Mouse (Mus musculus) left cerebral cortex, postnatal 36 days (tissue): Measurements from ENCODE around the gene Dguok. TPM values are rescaled to one million over a fixed set of nuclear protein-coding genes. Genes with fewer than 3 reads are reported as not detected.

Source experiments
- DNase-seq, 2 experiments: peaks; one replicate each; pipeline ENCODE4 v3.0.0; 2021 to 2022; ENCODE audit warnings: low spot score in 2 of 2, mixed read lengths in 1 of 2
- intact Hi-C: fragments of 180-260 bp; cut with DNase I; formaldehyde crosslinking; loops from one replicate; pipeline ENCODE4 v1.15.1; 2025
- total RNA-seq, 2 experiments: library from RNA; stranded (reverse); gene quantifications; 2 replicates each; pipeline ENCODE4 v1.2.3; 2021

Gene Dguok
- 10 to 100 TPM; 19.8 to 29.9 TPM for total RNA-seq

- intact Hi-C loops, result loop anchor here (1.0 to 5.0 kb wide), 4 partner anchors 36 to 66 kb away; partner anchors contain the start of genes Stambp and Tet3
- DNase-seq, result peak; percentile 98
Observed at GRCm38 (mm10) chr6:83506258-83507167, at the start of gene Dguok. TSS of gene Dguok (minus strand) at chr6:83506969.

DNA sequence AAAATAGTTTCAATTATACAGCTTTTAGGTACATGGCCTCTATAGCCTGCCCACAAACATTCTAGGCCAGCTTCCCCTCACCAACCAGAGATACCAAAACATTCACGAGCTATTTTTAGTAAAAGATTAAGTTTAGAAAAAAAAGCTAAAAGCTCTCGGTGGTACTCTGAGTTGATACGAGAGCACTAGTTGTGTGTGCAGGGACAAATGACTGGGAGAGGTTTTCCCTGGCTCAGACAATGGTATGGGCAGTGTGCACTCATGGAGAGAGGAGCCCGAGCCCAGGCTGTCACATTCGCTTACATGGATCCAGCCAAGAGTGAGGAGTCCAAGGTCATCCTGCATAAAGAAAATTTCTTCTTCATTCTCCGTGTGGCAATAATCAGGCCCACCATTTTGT is 49.2 kb upstream of the Dguok start:
- DNase-seq, result no peak

DNA sequence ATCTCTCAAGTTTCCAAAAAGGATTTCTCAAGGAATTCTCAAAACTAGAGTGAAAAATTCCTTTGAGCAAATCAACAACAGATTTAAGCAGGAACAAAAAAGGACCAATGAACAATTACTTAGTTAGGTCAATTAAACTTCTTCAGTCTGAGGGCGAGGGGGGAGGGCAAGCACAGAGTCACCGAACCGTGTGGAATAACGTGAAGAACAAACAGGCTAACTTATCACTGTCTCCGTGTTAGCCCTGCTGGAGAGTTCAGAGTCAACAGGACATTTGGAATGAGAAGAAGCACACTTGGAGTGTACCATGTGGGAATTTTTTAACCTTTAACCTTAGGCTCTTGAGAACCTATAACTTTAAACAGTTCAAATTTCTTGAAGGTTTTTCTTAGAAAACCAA is 41.6 kb upstream of the Dguok start:
- DNase-seq, result no peak
- intact Hi-C loops, result no loop called here

More for the DNA sequence above, 49.2 kb upstream of the Dguok start:
- intact Hi-C loops, result no loop called here

GRCm38 (mm10) chr6:83545778-83546177 is 39.0 kb upstream of the Dguok start:
- intact Hi-C loops, result no loop called here

DNA sequence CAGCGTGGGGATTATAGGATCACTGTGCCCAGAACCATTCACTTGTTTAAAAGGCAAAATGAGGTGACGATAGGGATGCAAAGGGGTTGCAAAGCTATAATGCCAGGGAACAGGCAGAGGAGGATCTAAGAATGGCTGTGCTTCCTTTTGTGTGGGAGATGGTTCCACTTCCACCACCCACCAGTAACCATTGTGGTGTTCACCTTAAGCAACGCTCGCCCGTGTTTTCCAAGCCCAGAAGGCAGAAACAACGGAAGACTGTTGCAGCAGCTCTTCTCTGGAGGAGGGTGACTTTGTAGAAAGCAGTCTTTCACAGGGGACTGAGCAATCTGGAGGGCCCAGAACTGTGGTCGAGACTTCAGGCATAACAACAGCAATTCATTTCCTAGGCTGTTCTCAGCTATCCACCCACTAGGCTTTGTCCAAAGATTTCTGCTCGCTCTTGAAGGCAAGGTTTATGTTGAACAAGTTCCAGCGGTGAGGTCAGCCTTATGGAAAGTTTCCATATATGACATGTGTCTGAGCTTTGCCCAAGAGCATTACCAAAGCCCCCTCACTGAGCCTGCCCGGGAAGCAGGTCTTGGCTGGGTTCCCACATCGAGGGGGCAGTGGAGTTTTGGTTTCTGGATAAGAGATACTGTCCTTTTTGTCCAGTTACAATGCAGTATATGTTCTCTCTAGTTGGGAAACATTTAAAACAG is 35.1 kb upstream of the Dguok start:
- intact Hi-C loops, result loop anchor here (1.0 to 5.0 kb wide), 2 partner anchors 35 to 102 kb away; partner anchors contain the start of gene Dguok

More at GRCm38 (mm10) chr6:83545778-83546177, 39.0 kb upstream of the Dguok start:
- no peak for DNase-seq

GRCm38 (mm10) chr6:83540017-83540416 is 33.2 kb upstream of the Dguok start:
- peak; percentile 18 to 32 for DNase-seq
- intact Hi-C loops, result loop anchor here (5.0 kb wide), 1 partner anchor 33 kb away; the partner anchor contains the start of gene Dguok

More for the DNA sequence above, 35.1 kb upstream of the Dguok start:
- DNase-seq, result peak; percentile 41 to 67

DNA sequence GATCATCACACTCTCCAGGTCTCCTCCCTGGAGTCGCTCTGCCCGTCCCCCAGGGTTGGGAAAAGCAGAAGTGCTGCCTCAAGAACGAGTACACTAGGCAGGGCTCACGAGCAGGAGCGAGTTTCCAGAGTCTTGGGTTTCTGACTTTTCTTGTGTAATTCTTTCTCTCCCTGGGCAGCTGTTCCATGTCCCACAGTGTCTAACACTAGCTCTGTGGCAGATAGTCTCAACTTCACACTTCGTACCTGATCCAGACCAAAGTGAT is 30.0 kb upstream of the Dguok start:
- DNase-seq, result no peak
- intact Hi-C loops, result no loop called here

GRCm38 (mm10) chr6:83536028-83536794 is 29.4 kb upstream of the Dguok start, which contains the start of gene Actg2:
TSS of gene Actg2 (minus strand) at chr6:83536265.
- no peak for DNase-seq
- intact Hi-C loops, result no loop called here

GRCm38 (mm10) chr6:83532608-83533007 is 25.8 kb upstream of the Dguok start:
- intact Hi-C loops, result no loop called here
- DNase-seq, result no peak

- no peak for DNase-seq
- intact Hi-C loops, result no loop called here
Observed at GRCm38 (mm10) chr6:83523194-83523593, 16.4 kb upstream of the Dguok start.

DNA sequence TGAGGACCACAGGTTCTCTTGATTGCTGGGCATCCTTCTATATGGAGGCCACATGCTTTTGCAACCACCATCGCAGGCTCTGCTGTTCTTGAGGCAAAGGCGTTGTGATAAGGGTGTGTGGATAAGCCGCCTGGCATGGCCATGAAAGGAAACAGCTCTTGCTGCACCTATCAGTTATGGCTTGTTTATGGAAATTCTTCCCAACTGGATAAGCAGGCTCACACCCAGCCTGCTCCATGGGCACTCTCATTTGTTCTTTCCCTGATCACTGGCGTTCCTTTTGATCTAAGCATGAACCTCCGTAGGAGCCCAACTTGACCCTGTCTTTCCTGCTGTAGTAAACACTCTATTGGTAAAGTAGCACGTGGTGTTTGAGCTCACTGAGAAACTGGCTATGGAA is 15.0 kb upstream of the Dguok start:
- no peak for DNase-seq
- intact Hi-C loops, result no loop called here

- DNase-seq, result no peak
- intact Hi-C loops, result no loop called here
Observed at GRCm38 (mm10) chr6:83518637-83519036, 11.9 kb upstream of the Dguok start.

DNA sequence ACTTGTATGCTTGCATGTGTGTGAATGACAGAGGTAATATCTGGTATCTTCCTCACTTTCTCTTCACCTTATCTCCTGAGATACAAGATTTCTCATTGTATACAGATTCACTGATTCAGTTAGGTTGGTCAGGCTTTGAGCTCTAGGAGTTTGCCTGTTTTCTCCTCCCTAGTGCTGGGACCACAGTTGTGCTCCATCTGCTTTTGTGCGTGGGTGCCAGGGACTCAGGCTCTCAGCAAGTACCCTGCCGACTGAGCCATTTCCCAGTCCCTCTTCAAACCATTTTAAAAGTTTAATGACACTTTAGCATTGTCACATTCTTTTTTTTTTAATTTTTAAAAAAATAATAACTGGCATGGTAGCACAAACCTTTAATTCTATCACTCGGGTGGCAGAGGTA is 8.4 kb upstream of the Dguok start:
- DNase-seq, result no peak
- intact Hi-C loops, result no loop called here

GRCm38 (mm10) chr6:83512495-83512894 is 5.7 kb upstream of the Dguok start:
- intact Hi-C loops, result loop anchor here (1.0 kb wide), 1 partner anchor 156 kb away; no protein-coding TSS in a partner anchor
- DNase-seq, result no peak

- no peak for DNase-seq
Observed at GRCm38 (mm10) chr6:83510210-83510609, 3.4 kb upstream of the Dguok start.

DNA sequence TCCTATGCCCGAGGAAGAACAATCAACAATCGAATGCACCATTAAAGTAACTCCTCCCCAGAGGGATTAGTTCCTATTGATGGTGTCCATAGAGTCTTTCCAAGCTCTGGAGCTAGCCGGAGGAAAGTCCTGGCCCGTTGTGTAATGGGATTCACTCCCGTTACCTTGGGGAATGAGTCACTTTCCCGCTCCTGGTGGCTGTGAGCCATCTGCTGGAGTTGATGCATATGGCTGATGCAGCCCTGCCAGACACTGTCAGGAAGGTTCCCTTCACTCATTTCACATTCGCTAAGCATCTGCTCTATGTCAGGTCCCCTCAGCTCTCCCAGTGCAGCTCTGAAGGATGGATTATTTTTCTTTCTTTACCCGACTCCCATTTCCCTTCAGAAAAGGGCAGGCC is 2.7 kb upstream of the Dguok start:
- intact Hi-C loops, result loop anchor here (5.0 kb wide), 3 partner anchors 33 to 63 kb away; partner anchors contain the start of genes Stambp and Tet3
- DNase-seq, result peak; percentile 63 to 75

More at GRCm38 (mm10) chr6:83510210-83510609, 3.4 kb upstream of the Dguok start:
- intact Hi-C loops, result no loop called here

DNA sequence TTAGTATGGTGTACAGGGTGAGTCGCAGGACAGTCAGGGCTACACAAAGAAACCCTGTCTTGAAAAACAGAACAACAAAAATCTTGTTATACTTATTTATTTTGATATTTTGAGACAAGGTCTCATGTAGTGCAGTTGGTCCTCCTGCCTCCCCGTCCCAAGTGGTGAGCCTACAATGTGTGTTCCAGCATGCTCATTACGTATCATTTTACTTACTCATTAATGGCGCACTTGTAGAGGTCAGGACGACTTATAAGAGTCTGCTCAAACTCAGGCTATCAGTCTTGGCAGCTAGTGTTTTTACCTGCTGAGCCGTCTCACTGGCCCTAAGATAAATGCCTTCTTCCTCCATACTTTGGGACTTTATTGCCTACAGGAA is 388 bp upstream of the Dguok start:
- intact Hi-C loops, result loop anchor here (5.0 kb wide), 3 partner anchors 35 to 65 kb away; partner anchors contain the start of genes Stambp and Tet3
- DNase-seq, result no peak

DNA sequence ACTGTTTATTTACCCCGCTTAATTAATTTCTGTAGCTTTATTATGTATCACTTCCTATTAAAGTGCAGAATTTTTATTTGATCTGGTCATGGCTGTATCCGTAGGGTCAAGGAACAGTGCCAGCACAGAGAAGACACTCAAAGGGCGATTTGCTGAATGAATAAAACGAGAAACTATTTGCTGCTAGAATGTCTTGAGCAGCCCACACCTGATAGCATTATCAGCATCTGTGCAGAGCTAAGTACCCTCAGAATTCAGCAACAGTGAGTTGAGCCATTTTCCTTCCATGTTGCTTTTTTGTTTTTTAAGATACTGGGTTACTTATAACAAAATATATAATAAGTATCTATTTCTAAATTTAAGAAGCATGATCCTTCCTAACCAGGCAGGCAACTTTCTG is 1.2 kb downstream of the Dguok start:
- intact Hi-C loops, result loop anchor here (5.0 kb wide), 3 partner anchors 37 to 67 kb away; partner anchors contain the start of genes Stambp and Tet3
- no peak for DNase-seq

GRCm38 (mm10) chr6:83503361-83503760 is 3.4 kb downstream of the Dguok start:
- intact Hi-C loops, result no loop called here
- DNase-seq, result no peak

- DNase-seq, result peak; percentile 55 to 67
- intact Hi-C loops, result no loop called here
Observed at GRCm38 (mm10) chr6:83502656-83503055, 4.1 kb downstream of the Dguok start.
